Mouse (Mus musculus): ENCODE results near the gene Ythdf2. TPM values are rescaled to one million over a fixed set of nuclear protein-coding genes. Genes with fewer than 3 reads are reported as not detected.

The Ythdf2 gene
- polyA plus RNA-seq, 1 experiment from 2014 or later: 100 TPM

DNA sequence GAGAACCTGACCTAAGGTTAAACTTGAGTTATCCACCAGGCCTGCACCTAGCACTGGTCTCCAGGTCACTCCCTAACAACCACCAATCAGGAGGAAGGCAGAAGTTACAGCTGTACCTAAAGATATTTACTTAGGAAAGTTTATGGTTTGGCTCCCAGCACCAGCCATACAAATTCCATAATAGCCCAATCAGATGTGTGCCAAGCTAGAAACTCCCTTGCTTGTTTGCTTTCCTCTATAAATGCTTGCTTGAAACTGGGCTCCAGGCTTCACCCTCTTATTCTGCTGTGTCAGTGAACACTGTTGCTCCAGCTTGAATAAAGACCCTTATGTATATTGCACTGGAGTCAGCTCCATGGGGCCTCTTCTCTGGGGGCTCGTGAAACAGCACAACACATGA is 60.4 kb downstream of the Ythdf2 start:
- Histone ChIP-seq H3K4me1 (replicated peaks; ENCODE audit: control insufficient read depth, insufficient read depth, low read length) (0 out of 2 replicates have a peak, but pooled peaks cover 4% of the 10 kb centered on the region), H3K9ac (ENCODE audit: low read length) (no peak overlapping the region), H3K36me3 (ENCODE audit: control insufficient read depth, insufficient read depth, low read length) (no peaks in the 10 kb centered on the region), H3K9me3 (ENCODE audit: control insufficient read depth, low read length) (peaks cover 7% of the 10 kb centered on the region; the same call in 1 of the 2 replicates), H3K4me3 (ENCODE audit: low read depth, low read length) (no peak overlapping the region), H3K27me3 (replicated peaks; ENCODE audit: control insufficient read depth, insufficient read depth, low read length) (no peaks in the 10 kb centered on the region), H3K27ac (ENCODE audit: low read depth) (no peak overlapping the region), H3K4me2 (ENCODE audit: low read length) (no peak overlapping the region)
- 68% methylated on average over 1 of the region's 1 CpGs for WGBS
- 0 out of 2 replicates have a peak, but pooled peaks have one; percentile 60 for ATAC-seq (replicated peaks; ENCODE audit: low FRiP score, low TSS enrichment, low read depth)
- DNase-seq (ENCODE audit: low spot score): no peak

- Histone ChIP-seq H3K4me3 (ENCODE audit: low read depth, low read length) (no peak overlapping the region), H3K27me3 (replicated peaks; ENCODE audit: control insufficient read depth, insufficient read depth, low read length) (peaks cover 26% of the 10 kb centered on the region), H3K27ac (ENCODE audit: low read depth) (no peak overlapping the region), H3K9ac (ENCODE audit: low read length) (no peak overlapping the region), H3K9me3 (ENCODE audit: control insufficient read depth, low read length) (no peaks in the 10 kb centered on the region), H3K4me2 (ENCODE audit: low read length) (no peak overlapping the region), H3K36me3 (ENCODE audit: control insufficient read depth, insufficient read depth, low read length) (no peaks in the 10 kb centered on the region), H3K4me1 (replicated peaks; ENCODE audit: control insufficient read depth, insufficient read depth, low read length) (peaks cover 5% of the 10 kb centered on the region)
- 72% methylated on average over 5 of the region's 5 CpGs for WGBS
- DNase-seq (ENCODE audit: low spot score) (no peak), ATAC-seq (replicated peaks; ENCODE audit: low FRiP score, low TSS enrichment, low read depth) (no peak)
Measured at GRCm38 (mm10) chr4:132146201-132146600, 65.9 kb downstream of the Ythdf2 start.

DNA sequence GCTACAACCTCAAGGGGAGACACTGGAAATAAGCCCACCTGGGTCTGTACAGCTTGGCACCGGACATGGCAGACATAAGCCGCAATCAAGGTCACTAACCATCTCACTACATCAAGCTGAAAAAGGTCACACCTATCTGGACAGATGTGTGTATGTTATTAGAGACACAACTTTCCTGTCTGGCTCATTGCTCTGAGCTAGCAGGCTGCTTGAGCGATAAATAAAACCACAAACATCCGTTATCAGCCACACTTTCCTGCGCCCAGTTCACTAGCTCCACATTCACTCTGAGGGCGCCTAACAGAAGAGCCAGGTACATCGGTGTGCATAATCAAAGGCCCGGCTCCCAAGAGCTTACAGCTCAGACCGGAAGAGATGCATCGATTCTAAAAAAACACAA is 67.0 kb downstream of the Ythdf2 start:
- no peak overlapping the region for H3K27ac ChIP-seq (ENCODE audit: low read depth)
- 0 out of 2 replicates have a peak overlapping the region, but pooled peaks have one; percentile 44 for H3K4me3 ChIP-seq (ENCODE audit: low read depth, low read length)
- 35% methylated on average over 10 of the region's 10 CpGs for WGBS
- no peaks in the 10 kb centered on the region for H3K9me3 ChIP-seq (ENCODE audit: control insufficient read depth, low read length)
- H3K9ac ChIP-seq (ENCODE audit: low read length): no peak overlapping the region
- peaks cover 26% of the 10 kb centered on the region for H3K27me3 ChIP-seq (replicated peaks; ENCODE audit: control insufficient read depth, insufficient read depth, low read length)
- H3K4me1 ChIP-seq (replicated peaks; ENCODE audit: control insufficient read depth, insufficient read depth, low read length): peaks cover 5% of the 10 kb centered on the region
- H3K36me3 ChIP-seq (ENCODE audit: control insufficient read depth, insufficient read depth, low read length): no peaks in the 10 kb centered on the region
- peak overlapping the region; percentile 92 for H3K4me2 ChIP-seq (ENCODE audit: low read length)
- ATAC-seq (replicated peaks; ENCODE audit: low FRiP score, low TSS enrichment, low read depth) (no peak), DNase-seq (ENCODE audit: low spot score) (no peak)

DNA sequence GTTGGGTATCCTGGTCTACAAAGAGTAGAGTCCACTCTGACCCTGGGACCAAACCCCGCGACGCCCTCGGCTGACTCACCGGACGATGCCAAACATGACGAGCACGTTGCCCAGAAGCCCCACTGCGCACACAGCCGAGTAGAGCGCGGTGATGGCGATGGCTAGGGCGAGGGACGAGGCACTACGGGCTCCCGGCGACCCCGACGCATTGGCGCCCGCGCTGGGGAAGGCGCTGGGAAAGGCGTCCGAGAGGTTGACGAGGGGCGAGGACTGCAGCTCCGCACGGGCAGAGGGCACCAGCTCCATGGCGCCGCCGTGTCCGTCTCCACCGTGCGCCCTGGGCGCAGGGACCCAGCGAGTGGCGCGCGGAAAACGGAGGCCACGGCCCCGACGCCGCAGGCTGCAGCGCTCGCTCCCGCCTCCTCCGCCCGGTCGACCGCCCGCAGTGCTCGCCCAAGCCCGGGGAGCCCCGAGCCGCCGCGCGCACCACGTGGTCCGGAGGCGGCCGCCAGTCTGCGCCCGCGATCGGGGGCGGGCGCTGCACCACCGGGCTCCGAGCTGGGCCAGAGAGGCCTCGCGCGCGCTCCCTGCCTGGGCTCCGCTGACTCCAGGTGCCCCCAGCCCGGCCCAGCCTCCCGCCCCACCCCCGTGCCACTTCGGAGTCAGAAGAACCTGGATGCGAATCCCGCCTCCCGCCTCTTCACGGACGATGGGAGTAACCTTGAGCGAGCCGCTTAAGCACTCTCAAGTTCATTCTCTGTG is 67.8 kb downstream of the Ythdf2 start, which contains the start of gene Oprd1:
TSS of gene Oprd1 (minus strand) at position 407 of the 762 bp plus-strand sequence.
- WGBS: 1% methylated on average over 60 of the region's 89 CpGs
- Histone ChIP-seq H3K9ac (ENCODE audit: low read length) (peak within 1 kb of the TSS; percentile 35), H3K27ac (ENCODE audit: low read depth) (no peak within 1 kb of the TSS), H3K4me3 (ENCODE audit: low read depth, low read length) (peak within 1 kb of the TSS; percentile 44), H3K4me2 (ENCODE audit: low read length) (peak within 1 kb of the TSS; percentile 92), H3K27me3 (replicated peaks; ENCODE audit: control insufficient read depth, insufficient read depth, low read length) (peaks cover 26% of the 10 kb centered on the region), H3K4me1 (replicated peaks; ENCODE audit: control insufficient read depth, insufficient read depth, low read length) (peaks cover 5% of the 10 kb centered on the region), H3K36me3 (ENCODE audit: control insufficient read depth, insufficient read depth, low read length) (no peaks in the 10 kb centered on the region), H3K9me3 (ENCODE audit: control insufficient read depth, low read length) (no peaks in the 10 kb centered on the region)
- DNase-seq (ENCODE audit: low spot score): peak; percentile 71
- peak; percentile 76 for ATAC-seq (replicated peaks; ENCODE audit: low FRiP score, low TSS enrichment, low read depth)

GRCm38 (mm10) chr4:132138640-132139039 is 73.5 kb downstream of the Ythdf2 start:
- 92% methylated on average over 2 of the region's 2 CpGs for WGBS
- Histone ChIP-seq H3K27ac (ENCODE audit: low read depth) (no peak overlapping the region), H3K9ac (ENCODE audit: low read length) (no peak overlapping the region), H3K4me3 (ENCODE audit: low read depth, low read length) (no peak overlapping the region), H3K36me3 (ENCODE audit: control insufficient read depth, insufficient read depth, low read length) (no peaks in the 10 kb centered on the region), H3K9me3 (ENCODE audit: control insufficient read depth, low read length) (no peaks in the 10 kb centered on the region), H3K27me3 (replicated peaks; ENCODE audit: control insufficient read depth, insufficient read depth, low read length) (peaks cover 5% of the 10 kb centered on the region), H3K4me1 (replicated peaks; ENCODE audit: control insufficient read depth, insufficient read depth, low read length) (peaks cover under 1% of the 10 kb centered on the region; the same call in 1 of the 2 replicates), H3K4me2 (ENCODE audit: low read length) (no peak overlapping the region)
- no peak for ATAC-seq (replicated peaks; ENCODE audit: low FRiP score, low TSS enrichment, low read depth)
- DNase-seq (ENCODE audit: low spot score): no peak

GRCm38 (mm10) chr4:132137013-132137412 is 75.1 kb downstream of the Ythdf2 start:
- DNase-seq (ENCODE audit: low spot score): no peak
- no peak overlapping the region for H3K4me3 ChIP-seq (ENCODE audit: low read depth, low read length)
- 0 out of 2 replicates have a peak, but pooled peaks cover 3% of the 10 kb centered on the region for H3K27me3 ChIP-seq (replicated peaks; ENCODE audit: control insufficient read depth, insufficient read depth, low read length)
- no peak overlapping the region for H3K27ac ChIP-seq (ENCODE audit: low read depth)
- no peaks in the 10 kb centered on the region for H3K9me3 ChIP-seq (ENCODE audit: control insufficient read depth, low read length)
- H3K4me1 ChIP-seq (replicated peaks; ENCODE audit: control insufficient read depth, insufficient read depth, low read length): no peaks in the 10 kb centered on the region
- no peak overlapping the region for H3K9ac ChIP-seq (ENCODE audit: low read length)
- no peak overlapping the region for H3K4me2 ChIP-seq (ENCODE audit: low read length)
- no peak for ATAC-seq (replicated peaks; ENCODE audit: low FRiP score, low TSS enrichment, low read depth)
- no peaks in the 10 kb centered on the region for H3K36me3 ChIP-seq (ENCODE audit: control insufficient read depth, insufficient read depth, low read length)
- WGBS: 74% methylated on average over 7 of the region's 7 CpGs

Small RNA genes lying within 50 kb of the gene (microRNA-seq; reads per million reads assigned to microRNA genes)
- gene Gm22033: not detected

Other genes with a start within 250 kb of the Ythdf2 start
- 0.09 TPM in 1 of 2 replicates, not detected in the other for gene Gm10300, start 137.6 kb downstream of the Ythdf2 start, polyA plus RNA-seq (2014; fragmentation: Nextera tagmentation; extraction: Ambion mirVana)
- gene Epb41, start 137.0 kb downstream of the Ythdf2 start, polyA plus RNA-seq (2014; fragmentation: Nextera tagmentation; extraction: Ambion mirVana): 59.6 and 65.1 TPM in 2 replicates
- gene Oprd1, start 67.8 kb downstream of the Ythdf2 start, polyA plus RNA-seq (2014; fragmentation: Nextera tagmentation; extraction: Ambion mirVana): 0.24 and 0.38 TPM in 2 replicates
- gene Gmeb1, start 49.3 kb upstream of the Ythdf2 start, polyA plus RNA-seq (2014; fragmentation: Nextera tagmentation; extraction: Ambion mirVana): 31.6 and 36.0 TPM in 2 replicates
- 36.8 and 43.6 TPM in 2 replicates for gene Taf12, start 62.1 kb upstream of the Ythdf2 start, polyA plus RNA-seq (2014; fragmentation: Nextera tagmentation; extraction: Ambion mirVana)
- gene Rab42, start 91.1 kb upstream of the Ythdf2 start, polyA plus RNA-seq (2014; fragmentation: Nextera tagmentation; extraction: Ambion mirVana): 1.6 and 1.7 TPM in 2 replicates
- gene Trnau1ap, start 117.2 kb upstream of the Ythdf2 start, polyA plus RNA-seq (2014; fragmentation: Nextera tagmentation; extraction: Ambion mirVana): 72.8 and 75.4 TPM in 2 replicates
- gene Rcc1, start 141.3 kb upstream of the Ythdf2 start, polyA plus RNA-seq (2014; fragmentation: Nextera tagmentation; extraction: Ambion mirVana): 65.7 and 66.6 TPM in 2 replicates
- 21.5 and 22.4 TPM in 2 replicates for gene Phactr4, start 210.2 kb upstream of the Ythdf2 start, polyA plus RNA-seq (2014; fragmentation: Nextera tagmentation; extraction: Ambion mirVana)